In the genomic region with DNA sequence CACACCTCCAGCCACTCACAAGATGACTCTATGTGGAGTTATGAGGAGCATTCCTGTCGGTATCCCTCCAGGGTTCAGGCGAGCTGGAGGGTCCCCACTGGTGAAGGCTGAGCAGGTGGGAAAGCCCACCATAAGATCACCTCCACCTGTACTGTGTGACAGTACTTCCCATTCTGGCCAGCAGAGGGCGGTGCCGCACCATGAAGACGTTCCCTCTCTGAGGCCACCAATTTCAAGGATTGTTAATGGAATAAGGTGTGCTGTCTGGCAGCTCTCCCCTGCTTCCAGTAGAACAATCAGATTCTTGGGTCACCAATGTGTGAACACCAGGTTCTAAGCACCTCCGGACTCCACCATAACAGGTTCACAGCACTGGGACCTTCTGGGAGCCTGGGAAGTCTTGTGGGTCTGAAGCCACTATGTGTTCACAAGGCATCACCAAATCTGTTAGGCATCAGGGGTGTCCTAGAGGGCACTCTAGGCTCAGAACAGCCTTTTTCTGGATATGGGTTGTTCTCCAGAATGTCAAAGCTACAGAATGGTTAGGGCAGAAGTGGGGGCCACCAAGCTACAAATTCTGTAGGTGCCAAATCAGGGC, we compare ENCODE assay signal across 8 mouse cellular contexts. TPM values are rescaled to one million over a fixed set of nuclear protein-coding genes. Genes with fewer than 3 reads are reported as not detected.
DNase-seq lines count a peak whose midpoint lies in the region; ATAC-seq and TF ChIP-seq lines count a peak whose summit lies in the region.

No protein-coding gene starts in this region.

- WGBS in forebrain, embryonic 14.5 days: 4% methylated on average over 6 of the region's 6 CpGs
- WGBS in lung, embryonic 16.5 days: under 1% methylated on average over 6 of the region's 6 CpGs

- DNase-seq in MEL (ENCODE audit: low read depth, low spot score): peak; percentile 64
- peak; percentile 85 for DNase-seq in forebrain, embryonic 14.5 days (ENCODE audit: low spot score)
- DNase-seq in heart, postnatal 4 days: peak; percentile 90
- peak; percentile 65 to 90 for DNase-seq in layer of hippocampus, adult 2 months (ENCODE audit: low spot score in 2 of 2)
- peak; percentile 40 for DNase-seq in retina, adult 2 months (ENCODE audit: low read depth, low spot score)
- peak; percentile 78 for DNase-seq in thymus, postnatal 25 days

- H3K4me2 ChIP-seq in forebrain, embryonic 14.5 days (ENCODE audit: low read length): no peak overlapping the region
- no peak overlapping the region for H3K4me2 ChIP-seq in lung, embryonic 16.5 days (ENCODE audit: low read depth, low read length)

- peak; percentile 92 for TF ChIP-seq RAD21 in MEL (IDR thresholded peaks at IDR 0.05; ENCODE audit: low read depth, low read length)

- peak; percentile 93 to 98 (median 97) for TF ChIP-seq CTCF in MEL (IDR thresholded peaks at IDR 0.05 in 2 of 3, conservative IDR thresholded peaks at IDR 0.05 in 1 of 3; ENCODE audit: control insufficient read depth in 1 of 3, insufficient read depth in 1 of 3, low read depth in 2 of 3, low read length in 3 of 3, poor library complexity in 1 of 3, severe bottlenecking in 1 of 3)
- TF ChIP-seq CTCF in layer of hippocampus, adult 2 months (conservative IDR thresholded peaks at IDR 0.05): peak; percentile 98

- H3K4me3 ChIP-seq in MEL (ENCODE audit: control insufficient read depth in 1 of 2, insufficient read depth in 1 of 2, low read depth in 2 of 2, low read length in 2 of 2): no peak overlapping the region
- no peak overlapping the region for H3K4me3 ChIP-seq in forebrain, embryonic 14.5 days (ENCODE audit: low read depth, low read length)
- H3K4me3 ChIP-seq in layer of hippocampus, adult 2 months: no peak overlapping the region
- no peak overlapping the region for H3K4me3 ChIP-seq in lung, embryonic 16.5 days (ENCODE audit: low read length)

- TF ChIP-seq POLR2A in MEL (IDR thresholded peaks at IDR 0.05; ENCODE audit: control insufficient read depth in 1 of 2, insufficient read depth in 1 of 2, low read depth in 1 of 2, low read length in 2 of 2, poor library complexity in 1 of 2): no peak

- ATAC-seq in cerebellum, adult (ENCODE audit: insufficient number of reproducible peaks, low FRiP score, low TSS enrichment): peak; percentile 62
- peak; percentile 80 for ATAC-seq in forebrain, embryonic 14.5 days
- ATAC-seq in lung, embryonic 16.5 days (ENCODE audit: low read depth): peak; percentile 26

- no peak for TF ChIP-seq EP300 in MEL (IDR thresholded peaks at IDR 0.05; ENCODE audit: low read depth in 1 of 2, low read length in 2 of 2)

- H3K27ac ChIP-seq in MEL (ENCODE audit: control insufficient read depth, low read depth, low read length): no peak overlapping the region
- no peak overlapping the region for H3K27ac ChIP-seq in forebrain, embryonic 14.5 days (ENCODE audit: low read depth, low read length)
- H3K27ac ChIP-seq in layer of hippocampus, adult 2 months: no peak overlapping the region
- H3K27ac ChIP-seq in lung, embryonic 16.5 days (ENCODE audit: low read length): no peak overlapping the region

- H3K4me1 ChIP-seq in MEL (ENCODE audit: control insufficient read depth in 1 of 2, insufficient read depth in 2 of 2, low read length in 2 of 2): 0 out of 4 replicates have a peak, but pooled peaks cover 0 to 9% of the 10 kb centered on the region in 2 experiments
- H3K4me1 ChIP-seq in forebrain, embryonic 14.5 days (ENCODE audit: control insufficient read depth, insufficient read depth, low read length): peaks cover 6% of the 10 kb centered on the region
- H3K4me1 ChIP-seq in lung, embryonic 16.5 days (replicated peaks; ENCODE audit: control insufficient read depth, insufficient read depth, low read length): peaks cover 26% of the 10 kb centered on the region

- no peaks in the 10 kb centered on the region for H3K9me3 ChIP-seq in MEL (replicated peaks; ENCODE audit: insufficient read depth, low read length)
- no peaks in the 10 kb centered on the region for H3K9me3 ChIP-seq in forebrain, embryonic 14.5 days (replicated peaks; ENCODE audit: control insufficient read depth, low read length)
- H3K9me3 ChIP-seq in lung, embryonic 16.5 days (ENCODE audit: control insufficient read depth, low read length): no peaks in the 10 kb centered on the region

- peaks cover 3% of the 10 kb centered on the region in 2 experiments; a peak in 2 of 4 replicates for H3K27me3 ChIP-seq in MEL (ENCODE audit: control insufficient read depth in 1 of 2, insufficient read depth in 2 of 2, low read length in 2 of 2)
- H3K27me3 ChIP-seq in forebrain, embryonic 14.5 days (replicated peaks; ENCODE audit: control insufficient read depth, insufficient read depth, low read length): no peaks in the 10 kb centered on the region; the same call in 1 of the 2 replicates
- no peaks in the 10 kb centered on the region for H3K27me3 ChIP-seq in lung, embryonic 16.5 days (ENCODE audit: control insufficient read depth, insufficient read depth, low read depth, low read length)

- no peak overlapping the region for H3K9ac ChIP-seq in MEL (ENCODE audit: control insufficient read depth, low read depth, low read length, poor library complexity, severe bottlenecking)
- H3K9ac ChIP-seq in forebrain, embryonic 14.5 days (ENCODE audit: low read length): no peak overlapping the region
- H3K9ac ChIP-seq in lung, embryonic 16.5 days (ENCODE audit: low read length): no peak overlapping the region

- no peaks in the 10 kb centered on the region; a peak in 1 of 4 replicates for H3K36me3 ChIP-seq in MEL (ENCODE audit: control insufficient read depth in 1 of 2, insufficient read depth in 2 of 2, low read length in 2 of 2)
- no peaks in the 10 kb centered on the region for H3K36me3 ChIP-seq in forebrain, embryonic 14.5 days (ENCODE audit: control insufficient read depth, insufficient read depth, low read length)
- no peaks in the 10 kb centered on the region for H3K36me3 ChIP-seq in lung, embryonic 16.5 days (ENCODE audit: control insufficient read depth, insufficient read depth, low read length)

- no peaks in the 10 kb centered on the region for H3K79me2 ChIP-seq in MEL (ENCODE audit: control insufficient read depth, insufficient read depth, low read length, poor library complexity)

TF ChIP-seq in MEL, 35 proteins besides CTCF, POLR2A, EP300 and RAD21:
- TF ChIP-seq ZNF384 (IDR thresholded peaks at IDR 0.05; ENCODE audit: low read depth, low read length) (no peak), ZC3H11A (IDR thresholded peaks at IDR 0.05; ENCODE audit: low read depth, low read length) (peak; percentile 85), CHD2 (IDR thresholded peaks at IDR 0.05; ENCODE audit: low read length) (no peak), SMC3 (IDR thresholded peaks at IDR 0.05; ENCODE audit: low read depth, low read length) (peak; percentile 83)

RNA-seq across cellular contexts. Expression of a gene that starts 49.4 kb away (rescaled TPM):
- total RNA-seq in MEL (2012; rRNA removed): not detected in 2 replicates
- not detected for polyA plus RNA-seq in MEL (2012; ENCODE audit: insufficient read depth in 1 of 2, insufficient read length in 2 of 2, low read depth in 1 of 2, low replicate concordance in 2 of 2, missing spikeins in 1 of 2)
- 2.2 and 2.5 TPM in 2 replicates for polyA plus RNA-seq in forebrain, embryonic 14.5 days (2014; fragmentation: Nextera tagmentation; extraction: Ambion mirVana)
- total RNA-seq in heart, postnatal 4 days (2021): 1 to 10 TPM; 7.2 to 8.6 TPM
- total RNA-seq in layer of hippocampus, adult 2 months (2021): 1 to 10 TPM; 2.1 to 3.1 TPM
- 32.2 and 35.3 TPM in 2 replicates for polyA plus RNA-seq in lung, embryonic 16.5 days (2015; fragmentation: Nextera tagmentation; extraction: Ambion mirVana)

Comparison
In these comparisons a context has a peak if more than half of its experiments do, and no peak if none do; other contexts are left out.
1. DNase-seq: peak in every context shown above with its lines; median percentile 90 in heart, postnatal 4 days; 85 in forebrain, embryonic 14.5 days; 78 in thymus, postnatal 25 days; 78 in layer of hippocampus, adult 2 months; 64 in MEL; 40 in retina, adult 2 months.
2. ATAC-seq: peak in every context shown above with its lines; median percentile 80 in forebrain, embryonic 14.5 days; 62 in cerebellum, adult; 26 in lung, embryonic 16.5 days.